Mouse (Mus musculus) olfactory bulb, adult 2 months (tissue): ENCODE measurements around the gene Arpc2. TPM values are rescaled to one million over a fixed set of nuclear protein-coding genes. Genes with fewer than 3 reads are reported as not detected.
"Not testable (repeated sequence)": the region's sequence is repeated elsewhere in the genome, so short reads cannot be mapped to it uniquely, and the experiment has no call there.

Experiments
- H3K27ac ChIP-seq: fragments of 200-500 bp; 2 replicates; pipeline ENCODE4 v1.5.1; 2012; ENCODE audit warnings: low read depth, low read length; ENCODE audit not compliant: insufficient read depth
- H3K4me1 ChIP-seq: fragments of 200-500 bp; 2 replicates; pipeline ENCODE4 v1.6.1; 2012; ENCODE audit warnings: low read length; ENCODE audit not compliant: control insufficient read depth, insufficient read depth
- H3K4me3 ChIP-seq: fragments of 200-500 bp; 2 replicates; pipeline ENCODE4 v1.5.1; 2012; ENCODE audit warnings: mild to moderate bottlenecking, low read depth, low read length, moderate library complexity; ENCODE audit not compliant: insufficient read depth
- CTCF ChIP-seq: fragments of 200-500 bp; IDR thresholded peaks from 2 replicates; pipeline ENCODE4 v1.5.1; 2012; ENCODE audit warnings: low read depth, mild to moderate bottlenecking, low read length, moderate library complexity; ENCODE audit not compliant: insufficient read depth
- POLR2A ChIP-seq: fragments of 200-500 bp; IDR thresholded peaks from 2 replicates; pipeline ENCODE4 v1.6.1; 2012; ENCODE audit warnings: mild to moderate bottlenecking, low read depth, low read length, moderate library complexity; ENCODE audit not compliant: insufficient read depth
- WGBS: fragments of 180-500 bp; shearing (Covaris S2); methylation state at CpG from one replicate; pipeline ENCODE4 v1.1.7; 2018; 5-methylcytosine and 5-hydroxymethylcytosine counted together
- polyA plus RNA-seq: library from polyadenylated mRNA; stranded (reverse); fragments of >200 nt; gene quantifications from 2 replicates; pipeline ENCODE4 v1.2.4, GENCODE M21; 2012; ENCODE audit warnings: low replicate concordance; ENCODE audit not compliant: missing spikeins, insufficient read depth, insufficient read length

The Arpc2 gene
- polyA plus RNA-seq, 1 experiment: not detected

- TF ChIP-seq POLR2A (peak; percentile 67), CTCF (0 out of 2 replicates have a peak, but pooled peaks have one; percentile 5)
- peak within 1 kb of the TSS; percentile 39; the same call in 1 of the 2 replicates for H3K27ac ChIP-seq
- WGBS: under 1% methylated on average over 56 of the region's 56 CpGs
- H3K4me1 ChIP-seq: peaks cover 27% of the 10 kb centered on the region
- peak within 1 kb of the TSS; percentile 85 for H3K4me3 ChIP-seq
Measured at GRCm38 (mm10) chr1:74284543-74285160, 48.8 kb downstream of the Arpc2 start, which contains the start of the genes Aamp and Pnkd. Gene Aamp, minus strand, starts transcription at chr1:74284738. Gene Pnkd, plus strand, starts transcription at chr1:74284930.

GRCm38 (mm10) chr1:74285212-74286010, 49.5 kb downstream of the Arpc2 start:
- TF ChIP-seq CTCF: no peak
- TF ChIP-seq POLR2A: no peak
- peak overlapping the region; percentile 39; the same call in 1 of the 2 replicates for H3K27ac ChIP-seq
- peaks cover 31% of the 10 kb centered on the region for H3K4me1 ChIP-seq
- 2% methylated on average over 23 of the region's 23 CpGs for WGBS
- H3K4me3 ChIP-seq: peak overlapping the region; percentile 78

GRCm38 (mm10) chr1:74286869-74287607, 51.2 kb downstream of the Arpc2 start:
- not testable (repeated sequence) for H3K27ac ChIP-seq, H3K4me3 ChIP-seq
- 0 out of 2 replicates have a peak, but pooled peaks have one; percentile 22 for TF ChIP-seq CTCF
- H3K4me1 ChIP-seq: peaks cover 35% of the 10 kb centered on the region
- 51% methylated on average over 15 of the region's 17 CpGs for WGBS

- H3K27ac ChIP-seq: no peak overlapping the region
- no peak for TF ChIP-seq CTCF
- TF ChIP-seq POLR2A: no peak
- 75% methylated on average over 4 of the region's 4 CpGs for WGBS
- no peak overlapping the region for H3K4me3 ChIP-seq
- peaks cover 37% of the 10 kb centered on the region for H3K4me1 ChIP-seq
Measured at GRCm38 (mm10) chr1:74288327-74288726, 52.4 kb downstream of the Arpc2 start.

- Histone ChIP-seq H3K4me3 (no peak overlapping the region), H3K27ac (no peak overlapping the region), H3K4me1 (peaks cover 32% of the 10 kb centered on the region)
- 89% methylated on average over 9 of the region's 9 CpGs for WGBS
- no peak for TF ChIP-seq POLR2A
Measured at GRCm38 (mm10) chr1:74289248-74289647, 53.4 kb downstream of the Arpc2 start.

GRCm38 (mm10) chr1:74289740-74290139, 53.9 kb downstream of the Arpc2 start:
- H3K27ac ChIP-seq: no peak overlapping the region
- H3K4me1 ChIP-seq: peaks cover 32% of the 10 kb centered on the region
- no peak for TF ChIP-seq CTCF
- TF ChIP-seq POLR2A: no peak
- WGBS: 72% methylated on average over 2 of the region's 2 CpGs
- no peak overlapping the region for H3K4me3 ChIP-seq

GRCm38 (mm10) chr1:74290141-74290540, 54.3 kb downstream of the Arpc2 start:
- TF ChIP-seq CTCF: no peak
- TF ChIP-seq POLR2A: no peak
- no peak overlapping the region for H3K27ac ChIP-seq
- WGBS: 67% methylated on average over 5 of the region's 5 CpGs

GRCm38 (mm10) chr1:74292331-74293020, 56.6 kb downstream of the Arpc2 start:
- Histone ChIP-seq H3K27ac (peak overlapping the region; percentile 27), H3K4me3 (no peak overlapping the region), H3K4me1 (peaks cover 50% of the 10 kb centered on the region)
- WGBS: 54% methylated on average over 11 of the region's 11 CpGs
- no peak for TF ChIP-seq CTCF
- no peak for TF ChIP-seq POLR2A

More at GRCm38 (mm10) chr1:74290141-74290540, 54.3 kb downstream of the Arpc2 start:
- Histone ChIP-seq H3K4me3 (no peak overlapping the region), H3K4me1 (peaks cover 35% of the 10 kb centered on the region)
